Mouse (Mus musculus) hindbrain, embryonic 11.5 days (tissue): Measurements from ENCODE around the gene Agpat3. TPM values are rescaled to one million over a fixed set of nuclear protein-coding genes. Genes with fewer than 3 reads are reported as not detected.
"Not testable (repeated sequence)": the region's sequence is repeated elsewhere in the genome, so short reads cannot be mapped to it uniquely, and the experiment has no call there.

Experiments used
- ATAC-seq: fragments of 200-750 bp; cut with Nextera tagmentation; 2 replicates; pipeline ENCODE4 v1.8.0; 2017; ENCODE audit warnings: mild to moderate bottlenecking, moderate TSS enrichment, moderate library complexity; ENCODE audit not compliant: low FRiP score
- DNase-seq: peaks from one replicate; pipeline ENCODE4 v3.0.0-alpha.2; 2015; ENCODE audit warnings: low spot score
- H3K27ac ChIP-seq: fragments of 300-500 bp; sonication (generic); 2 replicates; pipeline ENCODE4 v1.5.1; 2014; ENCODE audit warnings: mild to moderate bottlenecking, low read depth, low read length
- H3K27me3 ChIP-seq: fragments of 300-500 bp; sonication (generic); 2 replicates; pipeline ENCODE4 v1.6.1; 2014; ENCODE audit warnings: mild to moderate bottlenecking, low read length, moderate library complexity, mixed read lengths; ENCODE audit not compliant: control insufficient read depth, insufficient read depth
- H3K36me3 ChIP-seq: fragments of 300-500 bp; sonication (generic); 2 replicates; pipeline ENCODE4 v1.6.1; 2014; ENCODE audit warnings: mild to moderate bottlenecking, low read length, moderate library complexity, mixed read lengths; ENCODE audit not compliant: control insufficient read depth, insufficient read depth
- H3K4me1 ChIP-seq: fragments of 300-500 bp; sonication (generic); replicated peaks from 2 replicates; pipeline ENCODE4 v1.6.1; 2014; ENCODE audit warnings: low read length, mixed read lengths; ENCODE audit not compliant: control insufficient read depth, insufficient read depth
- H3K4me2 ChIP-seq: fragments of 300-500 bp; sonication (generic); replicated peaks from 2 replicates; pipeline ENCODE4 v1.6.1; 2014; ENCODE audit warnings: mild to moderate bottlenecking, low read depth, low read length
- H3K4me3 ChIP-seq: fragments of 300-500 bp; sonication (generic); 2 replicates; pipeline ENCODE4 v1.5.1; 2014; ENCODE audit warnings: low read depth, low read length
- H3K9ac ChIP-seq: fragments of 300-500 bp; sonication (generic); 2 replicates; pipeline ENCODE4 v1.6.1; 2014; ENCODE audit warnings: low read depth, low read length
- H3K9me3 ChIP-seq: fragments of 300-500 bp; sonication (generic); 2 replicates; pipeline ENCODE4 v1.6.1; 2016; ENCODE audit warnings: low read length; ENCODE audit not compliant: control insufficient read depth
- WGBS: fragments of 180-500 bp; shearing (Covaris S2); extraction: QIAGEN DNeasy Blood & Tissue Kit; methylation state at CpG from one replicate; pipeline ENCODE4 v1.1.7; 2014; 5-methylcytosine and 5-hydroxymethylcytosine counted together
- polyA plus RNA-seq: library from polyadenylated mRNA; unstranded; fragments of >200 nt; fragmentation: Nextera tagmentation; extraction: Ambion mirVana; gene quantifications from 2 replicates; pipeline ENCODE4 v1.2.1, GENCODE M21; 2014

Gene Agpat3
- polyA plus RNA-seq, 1 experiment from 2014 or later, result 46.0 TPM

- H3K4me3 ChIP-seq, result no peak overlapping the region
- H3K9me3 ChIP-seq, result no peaks in the 10 kb centered on the region
- H3K27ac ChIP-seq, result no peak overlapping the region
- 40% methylated on average over 5 of the region's 5 CpGs for WGBS
- no peaks in the 10 kb centered on the region for H3K27me3 ChIP-seq
- DNase-seq (no peak), ATAC-seq (no peak)
- no peak overlapping the region for H3K9ac ChIP-seq
- no peaks in the 10 kb centered on the region for H3K4me1 ChIP-seq
- H3K4me2 ChIP-seq, result no peak overlapping the region
- H3K36me3 ChIP-seq, result no peaks in the 10 kb centered on the region
Observed at GRCm38 (mm10) chr10:78366195-78366834, 14.0 kb upstream of the Agpat3 start.

GRCm38 (mm10) chr10:78365555-78365954 is 13.3 kb upstream of the Agpat3 start:
- H3K9me3 ChIP-seq, result no peaks in the 10 kb centered on the region
- H3K27me3 ChIP-seq, result no peaks in the 10 kb centered on the region
- H3K9ac ChIP-seq, result no peak overlapping the region
- no peak overlapping the region for H3K4me3 ChIP-seq
- 80% methylated on average over 6 of the region's 6 CpGs for WGBS
- ATAC-seq (no peak), DNase-seq (no peak)
- H3K36me3 ChIP-seq, result no peaks in the 10 kb centered on the region
- H3K27ac ChIP-seq, result no peak overlapping the region
- H3K4me2 ChIP-seq, result no peak overlapping the region
- H3K4me1 ChIP-seq, result no peaks in the 10 kb centered on the region

- DNase-seq, result no peak
- 81% methylated on average over 2 of the region's 2 CpGs for WGBS
Observed at GRCm38 (mm10) chr10:78364106-78364505, 11.8 kb upstream of the Agpat3 start.

GRCm38 (mm10) chr10:78363366-78363765 is 11.1 kb upstream of the Agpat3 start:
- H3K4me1 ChIP-seq, result no peaks in the 10 kb centered on the region
- ATAC-seq (no peak), DNase-seq (no peak)
- 84% methylated on average over 6 of the region's 6 CpGs for WGBS
- no peak overlapping the region for H3K9ac ChIP-seq
- H3K27ac ChIP-seq, result no peak overlapping the region
- H3K9me3 ChIP-seq, result no peaks in the 10 kb centered on the region
- no peaks in the 10 kb centered on the region for H3K27me3 ChIP-seq
- H3K4me2 ChIP-seq, result no peak overlapping the region
- H3K4me3 ChIP-seq, result no peak overlapping the region
- H3K36me3 ChIP-seq, result no peaks in the 10 kb centered on the region

More at GRCm38 (mm10) chr10:78364106-78364505, 11.8 kb upstream of the Agpat3 start:
- Histone ChIP-seq H3K27me3 (no peaks in the 10 kb centered on the region), H3K4me3 (no peak overlapping the region), H3K36me3 (no peaks in the 10 kb centered on the region), H3K9ac (no peak overlapping the region), H3K27ac (no peak overlapping the region), H3K4me1 (no peaks in the 10 kb centered on the region), H3K4me2 (no peak overlapping the region), H3K9me3 (no peaks in the 10 kb centered on the region)
- no peak for ATAC-seq

- no peak overlapping the region for H3K9ac ChIP-seq
- no peaks in the 10 kb centered on the region for H3K4me1 ChIP-seq
- WGBS, result 85% methylated on average over 2 of the region's 2 CpGs
- no peak overlapping the region for H3K4me3 ChIP-seq
- no peak overlapping the region for H3K4me2 ChIP-seq
- no peak overlapping the region for H3K27ac ChIP-seq
- no peaks in the 10 kb centered on the region for H3K27me3 ChIP-seq
- no peak for ATAC-seq
- H3K36me3 ChIP-seq, result no peaks in the 10 kb centered on the region
- DNase-seq, result no peak
- no peaks in the 10 kb centered on the region for H3K9me3 ChIP-seq
Observed at GRCm38 (mm10) chr10:78361951-78362350, 9.7 kb upstream of the Agpat3 start.

- no peak for ATAC-seq
- Histone ChIP-seq H3K4me1 (no peaks in the 10 kb centered on the region), H3K9ac (no peak overlapping the region), H3K36me3 (no peaks in the 10 kb centered on the region), H3K4me3 (no peak overlapping the region), H3K9me3 (no peaks in the 10 kb centered on the region), H3K27me3 (no peaks in the 10 kb centered on the region), H3K27ac (no peak overlapping the region), H3K4me2 (no peak overlapping the region)
- DNase-seq, result no peak
- 82% methylated on average over 3 of the region's 3 CpGs for WGBS
Observed at GRCm38 (mm10) chr10:78360290-78360711, 8.0 kb upstream of the Agpat3 start.

GRCm38 (mm10) chr10:78358999-78359398 is 6.7 kb upstream of the Agpat3 start:
- H3K27ac ChIP-seq, H3K9ac ChIP-seq, H3K36me3 ChIP-seq, H3K4me3 ChIP-seq, H3K4me2 ChIP-seq, H3K4me1 ChIP-seq, H3K9me3 ChIP-seq, H3K27me3 ChIP-seq, ATAC-seq, DNase-seq: not testable (repeated sequence)
- WGBS, result 85% methylated on average over 3 of the region's 3 CpGs

GRCm38 (mm10) chr10:78358266-78358665 is 6.0 kb upstream of the Agpat3 start:
- no peak overlapping the region for H3K27ac ChIP-seq
- H3K9me3 ChIP-seq, result no peaks in the 10 kb centered on the region
- DNase-seq (no peak), ATAC-seq (no peak)
- no peaks in the 10 kb centered on the region for H3K4me1 ChIP-seq
- H3K4me3 ChIP-seq, result no peak overlapping the region
- no peaks in the 10 kb centered on the region for H3K27me3 ChIP-seq
- no peaks in the 10 kb centered on the region for H3K36me3 ChIP-seq
- H3K4me2 ChIP-seq, result no peak overlapping the region
- H3K9ac ChIP-seq, result no peak overlapping the region
- WGBS, result 87% methylated on average over 4 of the region's 4 CpGs

GRCm38 (mm10) chr10:78357742-78358141 is 5.5 kb upstream of the Agpat3 start:
- H3K9me3 ChIP-seq, result no peaks in the 10 kb centered on the region
- no peak overlapping the region for H3K9ac ChIP-seq
- ATAC-seq (no peak), DNase-seq (no peak)
- no peak overlapping the region for H3K4me3 ChIP-seq
- H3K36me3 ChIP-seq, result no peaks in the 10 kb centered on the region
- no peaks in the 10 kb centered on the region for H3K27me3 ChIP-seq
- H3K27ac ChIP-seq, result no peak overlapping the region
- 84% methylated on average over 5 of the region's 5 CpGs for WGBS
- H3K4me2 ChIP-seq, result no peak overlapping the region
- H3K4me1 ChIP-seq, result peaks cover 2% of the 10 kb centered on the region; the same call in 1 of the 2 replicates
